In genomic region chr8:8225994-8226393, GRCm38 (mm10) we compare ENCODE assay signal across 19 mouse cellular contexts.
"Had no signal": no experiment of that assay in that cellular context is flagged by ENCODE, and none has a peak within 500 bp of the region (broad histone marks: within the 10 kb centered on the region; RNA-seq: fewer than 3 reads in every experiment).

No protein-coding gene starts in this region.

- H3K4me1 ChIP-seq: kidney, embryonic 15.5 days; limb, embryonic 10.5 days; limb, embryonic 13.5 days; liver, embryonic 13.5 days; megakaryocyte, embryonic 14.5 days; midbrain, embryonic 15.5 days had no signal

- DNase-seq: kidney, adult 11 months; kidney, adult 8-10 months; kidney, postnatal 10 days; kidney, postnatal 36 days; liver; liver, embryonic 13.5 days; lung, adult 2 months; lung, postnatal 36 days; thymus, adult 18-20 months; thymus, postnatal 14 days; thymus, postnatal 4 days had no signal

- H3K27me3 ChIP-seq: kidney, embryonic 15.5 days; limb, embryonic 13.5 days; liver, embryonic 13.5 days; megakaryocyte, embryonic 14.5 days; neural tube, embryonic 13.5 days had no signal

- ATAC-seq: hindbrain, embryonic 16.5 days; midbrain, embryonic 15.5 days had no signal

- H3K4me3 ChIP-seq: kidney, embryonic 15.5 days; limb, embryonic 10.5 days; limb, embryonic 13.5 days; liver, embryonic 13.5 days; megakaryocyte, embryonic 14.5 days; midbrain, embryonic 10.5 days; midbrain, embryonic 15.5 days; neural tube, embryonic 13.5 days had no signal

- H3K9me3 ChIP-seq: kidney, embryonic 15.5 days; limb, embryonic 10.5 days; limb, embryonic 13.5 days; liver, embryonic 13.5 days; megakaryocyte, embryonic 14.5 days; midbrain, embryonic 10.5 days; midbrain, embryonic 15.5 days; neural tube, embryonic 13.5 days had no signal

- H3K9ac ChIP-seq: kidney, embryonic 15.5 days; limb, embryonic 13.5 days; liver, embryonic 13.5 days; midbrain, embryonic 15.5 days; neural tube, embryonic 13.5 days had no signal

- H3K27ac ChIP-seq: kidney, embryonic 15.5 days; limb, embryonic 10.5 days; limb, embryonic 13.5 days; liver, embryonic 13.5 days; midbrain, embryonic 10.5 days; midbrain, embryonic 15.5 days; neural tube, embryonic 13.5 days had no signal

- H3K36me3 ChIP-seq: kidney, embryonic 15.5 days; limb, embryonic 10.5 days; limb, embryonic 13.5 days; liver, embryonic 13.5 days; midbrain, embryonic 10.5 days; midbrain, embryonic 15.5 days; neural tube, embryonic 13.5 days had no signal

- H3K4me2 ChIP-seq: kidney, embryonic 15.5 days; limb, embryonic 13.5 days; liver, embryonic 13.5 days; midbrain, embryonic 15.5 days; neural tube, embryonic 13.5 days had no signal
